21 mouse cellular contexts compared by ENCODE assay signal in the genomic region with DNA sequence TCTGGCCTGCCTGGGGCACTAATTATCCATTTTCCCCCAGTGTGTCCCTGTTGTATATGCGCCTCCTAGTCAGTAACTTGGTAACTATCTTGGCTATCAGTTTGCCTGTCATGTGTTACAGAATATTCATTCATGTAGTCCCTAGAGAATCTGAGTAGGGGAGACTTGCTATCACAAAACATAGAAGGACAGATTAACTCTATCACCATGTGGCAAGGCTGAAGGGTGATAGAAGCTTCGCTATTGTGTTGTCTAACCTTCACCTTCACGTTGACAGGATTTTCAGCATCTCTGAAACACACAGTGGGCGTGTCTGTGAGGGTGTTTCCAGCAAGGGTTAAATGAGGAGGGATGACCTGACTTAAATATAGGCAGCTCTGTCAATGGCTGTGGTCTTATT.
"Had no signal": no experiment of that assay in that cellular context is flagged by ENCODE, and none has a peak within 500 bp of the region (broad histone marks: within the 10 kb centered on the region; RNA-seq: fewer than 3 reads in every experiment).

No protein-coding gene starts in this region.

- H3K36me3 ChIP-seq: kidney, embryonic 15.5 days; limb, embryonic 12.5 days; limb, embryonic 15.5 days; neural tube, embryonic 13.5 days; stomach, embryonic 15.5 days had no signal

- H3K4me1 ChIP-seq: kidney, embryonic 15.5 days; stomach, embryonic 15.5 days had no signal

- H3K9ac ChIP-seq: kidney, embryonic 15.5 days; limb, embryonic 12.5 days; limb, embryonic 15.5 days; liver, embryonic 14.5 days; liver, postnatal 0 days; lung, embryonic 14.5 days; neural tube, embryonic 13.5 days; stomach, embryonic 15.5 days had no signal

- ATAC-seq: intestine, postnatal 0 days; liver, postnatal 0 days; lung, postnatal 0 days had no signal

- H3K4me3 ChIP-seq: kidney, embryonic 15.5 days; left cerebral cortex, adult 2 months; limb, embryonic 12.5 days; limb, embryonic 15.5 days; neural tube, embryonic 13.5 days; stomach, embryonic 15.5 days had no signal

- DNase-seq: kidney, adult 2 months; kidney, postnatal 10 days; kidney, postnatal 36 days; layer of hippocampus, postnatal 36 days; liver, postnatal 0 days; lung, embryonic 14.5 days; retina, postnatal 1 day; right cerebral cortex, postnatal 25 days; spleen, adult 18-20 months; thymus, postnatal 25 days had no signal

- H3K9me3 ChIP-seq: kidney, embryonic 15.5 days; limb, embryonic 12.5 days; limb, embryonic 15.5 days; neural tube, embryonic 13.5 days; stomach, embryonic 15.5 days had no signal

- H3K4me2 ChIP-seq: kidney, embryonic 15.5 days; limb, embryonic 12.5 days; limb, embryonic 15.5 days; liver, embryonic 11.5 days; lung, embryonic 14.5 days; neural tube, embryonic 13.5 days; stomach, embryonic 15.5 days had no signal

- H3K27ac ChIP-seq: kidney, embryonic 15.5 days; left cerebral cortex, adult 2 months; limb, embryonic 15.5 days; liver, embryonic 14.5 days; macrophage; neural tube, embryonic 13.5 days; stomach, embryonic 15.5 days had no signal

- H3K27me3 ChIP-seq: kidney, embryonic 15.5 days; limb, embryonic 12.5 days; limb, embryonic 15.5 days; neural tube, embryonic 13.5 days; stomach, embryonic 15.5 days had no signal
